Mouse (Mus musculus) cerebellum, adult 8-10 months (tissue): Measurements from ENCODE around the gene Armh3.
"Not testable (repeated sequence)": the region's sequence is repeated elsewhere in the genome, so short reads cannot be mapped to it uniquely, and the experiment has no call there.

Experiments
- DNase-seq: peaks from one replicate; pipeline ENCODE4 v3.0.0; 2022

Gene Armh3

DNA sequence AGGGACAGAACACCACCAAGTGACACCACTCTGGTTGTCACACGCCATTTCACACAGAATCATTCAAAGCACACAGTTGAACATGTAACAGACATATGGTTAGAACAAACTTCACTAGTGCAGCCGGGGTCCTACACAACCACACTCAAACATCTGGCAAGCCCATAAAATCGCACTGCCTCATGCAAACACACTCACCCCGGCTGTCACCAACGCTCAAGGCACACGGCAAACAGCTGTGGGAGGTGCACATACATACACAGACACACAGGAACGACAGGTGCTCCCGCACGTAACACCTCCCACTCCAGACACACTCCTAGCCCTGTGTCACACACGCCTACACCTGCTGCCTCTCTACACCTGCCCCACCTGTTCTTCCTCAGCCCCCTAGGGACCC lies 183.1 kb downstream of the Armh3 start:
- no peak for DNase-seq

DNA sequence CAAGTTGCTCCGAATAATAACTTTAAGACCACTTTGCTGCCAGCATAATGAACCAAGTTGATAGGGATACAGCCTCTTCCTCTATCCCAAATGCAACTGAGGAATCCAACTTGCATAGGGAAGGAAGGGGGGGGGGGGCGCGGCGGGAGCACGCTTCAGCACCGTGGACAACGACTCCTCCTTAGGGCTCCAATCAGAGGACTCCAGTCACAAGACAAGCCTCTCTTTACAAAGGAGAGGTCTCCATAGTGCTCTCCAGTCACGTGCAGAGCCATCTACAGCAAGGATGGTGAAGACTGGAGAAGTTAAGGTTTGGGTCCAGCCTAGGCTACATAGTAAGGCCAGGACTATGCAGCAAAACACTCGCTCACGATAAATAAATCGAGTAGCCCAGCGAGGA lies 184.5 kb downstream of the Armh3 start:
- DNase-seq: no peak

DNA sequence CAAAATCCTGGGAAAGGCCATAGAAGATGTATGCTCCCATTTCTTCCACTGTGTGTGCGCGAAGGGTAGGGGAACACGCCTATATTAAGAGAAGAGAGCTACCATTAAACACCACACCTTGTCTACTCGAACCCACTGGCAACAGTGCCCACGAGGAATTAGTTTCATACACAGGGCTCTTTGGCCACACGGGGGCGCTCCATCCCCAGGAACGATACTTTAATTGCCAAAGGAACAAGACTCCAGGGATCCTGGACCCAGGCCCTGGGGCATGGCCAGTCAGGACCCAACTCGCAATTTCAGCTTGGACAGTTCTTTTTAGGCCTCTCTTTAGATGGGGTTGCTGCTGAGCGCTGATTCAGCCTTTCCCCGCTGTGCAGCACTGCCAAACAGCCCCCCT lies 185.0 kb downstream of the Armh3 start:
- peak; percentile 85 for DNase-seq

DNA sequence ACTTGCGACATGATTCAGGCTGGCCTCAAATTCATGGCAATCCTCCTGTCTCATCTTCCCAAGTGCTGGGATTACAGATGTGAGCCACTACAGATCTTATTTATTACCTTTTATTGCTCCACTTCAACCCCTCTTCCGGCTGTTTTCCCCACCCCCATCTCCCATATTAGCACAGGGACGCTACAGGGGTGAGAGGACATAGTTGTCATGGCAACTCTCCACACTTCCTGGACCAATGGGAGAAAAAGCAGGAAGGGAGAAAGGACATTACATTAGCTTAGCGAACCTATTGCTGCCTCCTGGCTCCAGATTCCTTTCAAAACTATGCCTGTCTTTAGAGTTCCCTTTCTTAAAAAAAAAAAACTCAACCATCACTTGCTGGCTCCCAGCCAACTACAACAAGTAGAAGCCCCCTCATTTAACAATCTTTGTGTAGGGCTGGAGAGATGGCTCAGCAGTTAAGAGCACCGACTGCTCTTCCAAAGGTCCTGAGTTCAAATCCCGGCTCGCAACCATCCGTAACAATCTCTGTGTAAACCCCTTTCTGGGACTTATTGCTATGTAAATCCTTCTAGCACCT lies 185.5 kb downstream of the Armh3 start:
- DNase-seq: no peak

DNA sequence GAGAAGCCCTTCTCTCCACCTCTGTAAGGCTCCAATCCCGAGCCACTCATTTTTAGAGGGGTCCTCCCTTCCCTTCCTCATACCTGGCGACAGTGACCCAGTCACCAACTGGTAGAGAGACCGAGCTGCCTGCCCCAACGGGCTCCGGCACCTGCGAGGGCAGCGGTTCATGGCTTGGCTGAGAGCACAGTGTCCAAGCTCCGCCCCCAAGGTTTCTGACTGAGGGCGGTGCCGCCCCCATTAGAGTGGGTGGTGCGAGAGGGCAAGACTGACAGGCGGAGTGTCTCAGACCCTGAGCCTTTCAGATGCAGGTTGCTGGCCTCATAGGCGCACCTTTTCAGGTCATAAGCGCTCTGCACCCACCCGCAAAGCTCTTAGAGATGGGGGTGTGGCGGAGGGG lies 186.2 kb downstream of the Armh3 start:
- peak; percentile 21 for DNase-seq

DNA sequence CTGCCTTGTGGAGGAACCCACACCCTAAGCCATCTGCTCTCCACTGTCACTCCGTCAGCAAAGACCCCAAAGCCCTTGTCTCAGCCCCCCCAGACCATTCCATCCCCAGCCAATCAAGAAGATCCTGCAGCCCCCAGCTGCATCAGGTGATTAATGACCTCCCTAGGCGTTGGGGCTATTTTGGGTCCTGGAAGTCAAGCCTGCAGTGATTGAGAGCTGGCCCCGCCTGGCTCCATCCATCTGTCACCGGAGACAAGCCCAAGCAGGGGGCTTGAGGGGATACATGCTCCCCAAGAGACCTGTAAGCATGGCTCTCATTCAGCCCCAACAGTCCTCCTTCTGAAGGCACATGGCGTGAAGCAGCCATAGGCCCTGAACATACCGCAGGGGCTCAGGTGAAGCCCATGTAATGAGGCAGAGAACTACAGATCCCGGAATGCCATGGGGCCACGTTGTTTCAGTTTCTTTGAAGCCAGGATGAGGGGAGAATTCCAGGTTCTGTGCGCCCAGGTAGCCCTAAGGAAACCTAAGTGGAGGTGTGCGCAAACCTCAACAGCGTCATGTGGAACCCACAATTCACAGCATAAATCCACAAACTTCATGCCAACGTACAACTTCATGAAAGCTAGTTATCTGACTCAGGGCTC lies 187.1 kb downstream of the Armh3 start:
- no peak for DNase-seq

DNA sequence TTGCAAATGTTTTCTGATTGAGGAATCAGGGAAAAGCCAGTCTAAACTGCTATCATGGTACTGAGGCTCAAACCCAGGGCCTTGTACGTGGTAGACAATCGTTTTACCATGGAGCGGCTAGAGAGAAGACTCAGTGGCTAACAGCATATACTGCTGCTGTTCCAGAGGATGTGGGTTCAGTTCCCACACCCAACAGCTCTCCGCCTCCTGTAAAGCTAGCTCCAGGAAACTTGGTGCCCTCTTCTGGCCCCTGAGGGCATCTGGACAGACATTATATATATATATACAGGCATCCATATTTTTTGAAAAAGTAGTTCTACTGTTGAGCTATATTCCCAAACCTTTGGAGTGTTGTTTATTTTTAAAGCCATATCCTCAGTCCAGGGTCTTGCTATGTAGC lies 190.6 kb downstream of the Armh3 start:
- DNase-seq: no peak

DNA sequence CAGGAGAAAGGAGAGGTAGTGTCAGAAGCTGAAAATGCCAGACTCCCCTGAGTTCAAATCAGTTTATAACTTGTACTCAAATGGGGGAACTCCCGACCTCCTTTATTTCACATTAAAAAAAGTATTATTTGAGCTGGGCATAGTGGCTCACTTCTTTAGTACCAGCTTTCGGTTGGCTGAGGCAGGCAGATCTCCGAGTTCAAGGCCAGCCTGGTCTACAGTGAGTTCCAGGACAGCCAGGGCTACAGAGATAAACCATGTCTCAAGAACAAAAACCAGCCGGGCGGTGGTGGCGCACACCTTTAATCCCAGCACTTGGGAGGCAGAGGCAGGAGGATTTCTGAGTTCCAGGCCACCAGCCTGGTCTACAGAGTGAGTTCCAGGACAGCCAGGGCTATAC lies 192.5 kb downstream of the Armh3 start:
- not testable (repeated sequence) for DNase-seq

DNA sequence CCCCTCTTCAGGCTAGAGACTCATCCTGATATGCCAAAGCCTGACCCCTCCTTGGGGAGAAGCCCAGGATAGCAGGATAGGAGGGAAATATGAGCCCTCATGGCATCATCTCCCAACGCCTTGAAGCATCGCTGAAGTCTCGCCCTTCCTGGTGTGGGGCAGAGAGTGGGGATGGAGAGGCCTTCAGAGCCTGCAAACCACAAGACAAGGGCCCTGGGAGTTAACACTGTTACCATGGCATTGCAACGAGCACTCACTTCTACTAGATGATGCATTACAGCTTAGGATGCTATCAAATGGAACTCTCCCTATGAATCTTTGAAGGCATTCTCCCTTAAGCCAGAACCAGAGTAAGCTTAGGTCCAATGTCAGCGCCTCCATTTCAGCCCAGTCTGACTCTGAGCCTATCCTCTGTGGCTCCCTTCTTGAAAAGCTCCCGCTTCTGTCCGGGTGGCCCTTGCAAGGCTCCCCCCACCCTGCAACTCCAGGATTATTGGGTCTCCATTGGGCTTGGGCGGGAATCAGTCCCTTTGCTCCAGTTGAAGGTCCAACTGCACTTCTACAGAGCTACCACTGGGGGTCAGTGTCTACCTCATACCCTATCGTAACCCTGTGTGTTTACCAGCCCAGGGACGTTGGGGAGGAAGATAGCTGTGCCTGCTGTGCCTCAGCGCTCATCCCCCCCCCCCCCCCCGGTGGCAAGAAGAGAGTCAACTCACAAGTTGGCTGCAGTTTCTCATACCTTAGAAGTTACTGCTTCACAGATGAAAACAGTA lies 193.5 kb downstream of the Armh3 start:
- no peak for DNase-seq

DNA sequence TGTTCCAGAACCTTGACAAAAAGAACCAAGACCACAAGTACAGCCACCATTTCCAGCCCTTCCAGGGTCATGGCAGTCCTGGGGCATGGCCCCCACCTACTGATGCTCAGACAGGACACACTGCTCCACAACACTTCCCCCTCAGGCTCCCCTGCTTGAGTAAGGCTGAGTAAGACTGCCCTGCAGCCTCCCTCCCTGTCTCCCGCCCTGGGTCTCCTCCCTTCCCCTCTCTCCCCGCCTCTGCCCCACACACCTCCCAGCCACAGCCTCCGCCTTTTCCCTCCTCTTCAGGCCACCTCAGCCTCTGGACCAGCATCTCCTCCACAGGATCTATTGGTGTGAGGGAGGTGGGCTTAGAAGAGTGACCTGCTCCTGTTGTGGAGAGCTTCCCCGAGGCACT lies 194.9 kb downstream of the Armh3 start:
- no peak for DNase-seq

DNA sequence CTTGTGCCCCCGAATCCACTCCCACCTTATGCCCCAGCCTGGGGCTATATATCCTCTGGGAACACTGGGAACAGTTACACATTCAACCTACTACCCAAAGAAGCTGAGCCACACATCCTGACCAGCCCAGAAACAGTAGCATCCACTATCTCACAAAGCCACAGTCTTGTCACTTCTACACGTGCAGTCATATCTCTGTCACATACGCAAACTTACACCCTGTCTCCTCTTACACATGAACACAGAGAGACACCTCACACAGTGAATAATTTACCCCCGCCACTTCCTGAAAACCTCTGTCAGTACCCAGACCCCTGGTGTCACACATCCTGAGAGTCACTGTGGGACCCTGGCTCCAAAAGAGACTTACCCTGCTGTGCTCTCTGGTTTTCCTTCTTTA lies 195.6 kb downstream of the Armh3 start:
- DNase-seq: no peak

DNA sequence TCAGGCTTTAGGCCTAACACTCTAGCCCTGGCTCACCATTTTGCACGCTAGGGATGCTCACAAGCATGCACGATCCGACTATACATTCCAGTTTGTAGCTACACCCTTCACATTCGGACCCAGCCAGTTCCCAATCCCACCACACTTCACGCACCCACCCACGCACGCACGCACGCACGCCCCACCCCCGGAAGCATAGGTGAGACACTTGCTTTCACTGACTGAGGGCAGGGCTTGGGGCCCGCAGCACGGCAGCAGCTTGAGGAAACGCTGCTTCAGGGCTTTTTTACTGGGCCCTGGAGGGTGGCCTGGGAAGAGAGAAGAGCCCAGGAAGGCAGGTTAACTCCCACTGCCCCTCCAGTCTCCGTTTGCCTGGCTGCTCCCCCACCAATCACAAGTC lies 201.4 kb downstream of the Armh3 start:
- DNase-seq: no peak

DNA sequence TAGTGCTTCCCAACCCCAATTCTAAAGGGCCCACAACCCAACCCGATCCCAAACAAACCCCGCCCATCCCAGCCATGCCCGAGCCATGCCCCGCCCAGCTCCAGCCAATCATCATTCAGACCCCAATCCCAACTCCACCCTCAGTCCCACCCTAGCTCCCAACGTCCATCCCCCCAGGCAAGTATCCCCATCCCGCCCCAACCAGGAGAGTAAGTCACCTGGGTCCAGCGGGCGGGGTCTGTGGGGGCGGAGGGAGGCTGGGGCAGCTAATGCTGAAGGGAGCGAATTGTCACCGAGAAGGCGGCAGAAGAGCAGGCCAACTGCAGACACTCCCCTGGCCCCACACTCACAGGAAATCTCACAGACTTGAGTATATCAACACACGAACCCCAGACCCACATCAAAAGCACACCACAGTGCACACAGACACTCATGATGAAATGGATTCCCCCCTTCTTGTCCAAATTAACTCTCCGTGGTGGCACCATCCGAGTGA lies 202.2 kb downstream of the Armh3 start:
- no peak for DNase-seq

DNA sequence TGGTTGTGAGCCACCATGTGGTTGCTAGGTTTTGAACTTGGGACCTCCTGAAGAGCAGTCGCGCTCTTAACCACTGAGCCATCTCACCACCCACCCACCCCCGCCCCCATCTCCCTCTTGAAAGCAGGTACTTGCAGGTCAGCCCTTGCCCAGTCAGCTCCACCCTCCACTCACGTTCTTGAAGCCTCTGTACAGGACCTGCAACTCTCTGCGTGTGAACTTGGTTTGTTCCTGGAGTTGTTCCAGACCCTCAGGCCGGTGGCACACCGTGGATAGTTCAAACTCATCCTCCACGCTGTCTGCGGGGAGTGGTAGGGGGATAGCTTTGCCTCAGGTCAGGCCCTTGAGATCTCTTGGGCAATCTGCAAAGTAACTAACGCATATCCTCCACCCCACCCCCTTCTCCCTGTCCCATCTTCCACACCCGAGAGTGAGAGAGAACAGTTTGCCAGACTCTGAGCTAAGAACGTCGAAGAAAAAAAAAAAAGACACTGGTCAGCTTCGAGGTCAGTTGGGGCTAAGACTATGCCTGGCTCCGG lies 202.8 kb downstream of the Armh3 start:
- no peak for DNase-seq

DNA sequence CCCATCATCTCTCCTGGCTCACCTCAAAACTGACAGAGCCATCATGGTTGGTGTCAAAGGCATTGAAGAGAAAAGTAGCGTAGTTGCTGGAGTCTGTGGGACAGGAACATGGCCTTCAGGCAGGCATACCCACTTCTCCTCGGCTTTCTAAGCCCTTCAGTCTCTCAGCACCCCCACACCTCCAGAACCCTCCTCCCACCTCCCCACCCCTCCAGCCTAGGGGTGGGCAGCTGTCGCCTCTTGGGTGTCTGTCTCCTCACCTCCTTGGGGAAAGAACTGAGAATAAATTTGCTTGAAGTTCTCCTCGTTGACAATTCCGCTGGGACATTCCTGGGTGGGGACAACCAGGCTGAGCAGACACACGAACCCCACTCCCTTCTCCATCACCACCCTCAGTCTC lies 203.6 kb downstream of the Armh3 start:
- no peak for DNase-seq

DNA sequence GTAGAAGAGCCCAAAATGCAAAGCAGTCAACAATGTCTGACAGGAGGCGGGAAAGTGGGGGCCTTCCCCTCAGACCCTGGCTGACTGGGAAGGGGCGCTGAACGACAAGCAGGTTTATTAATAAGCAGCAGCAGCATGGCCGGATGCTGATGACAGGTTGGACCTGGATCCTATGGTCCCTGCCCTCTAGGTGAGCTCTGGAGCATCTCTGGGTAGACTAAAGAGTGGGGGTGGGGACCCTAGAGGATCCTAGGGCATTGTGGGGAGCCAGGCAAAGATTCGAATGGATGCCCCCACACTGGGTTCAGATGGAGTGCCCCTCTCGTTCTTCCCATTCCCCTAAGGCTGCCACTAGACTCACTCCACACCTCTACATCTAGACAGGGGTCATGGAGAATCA lies 205.9 kb downstream of the Armh3 start:
- no peak for DNase-seq

DNA sequence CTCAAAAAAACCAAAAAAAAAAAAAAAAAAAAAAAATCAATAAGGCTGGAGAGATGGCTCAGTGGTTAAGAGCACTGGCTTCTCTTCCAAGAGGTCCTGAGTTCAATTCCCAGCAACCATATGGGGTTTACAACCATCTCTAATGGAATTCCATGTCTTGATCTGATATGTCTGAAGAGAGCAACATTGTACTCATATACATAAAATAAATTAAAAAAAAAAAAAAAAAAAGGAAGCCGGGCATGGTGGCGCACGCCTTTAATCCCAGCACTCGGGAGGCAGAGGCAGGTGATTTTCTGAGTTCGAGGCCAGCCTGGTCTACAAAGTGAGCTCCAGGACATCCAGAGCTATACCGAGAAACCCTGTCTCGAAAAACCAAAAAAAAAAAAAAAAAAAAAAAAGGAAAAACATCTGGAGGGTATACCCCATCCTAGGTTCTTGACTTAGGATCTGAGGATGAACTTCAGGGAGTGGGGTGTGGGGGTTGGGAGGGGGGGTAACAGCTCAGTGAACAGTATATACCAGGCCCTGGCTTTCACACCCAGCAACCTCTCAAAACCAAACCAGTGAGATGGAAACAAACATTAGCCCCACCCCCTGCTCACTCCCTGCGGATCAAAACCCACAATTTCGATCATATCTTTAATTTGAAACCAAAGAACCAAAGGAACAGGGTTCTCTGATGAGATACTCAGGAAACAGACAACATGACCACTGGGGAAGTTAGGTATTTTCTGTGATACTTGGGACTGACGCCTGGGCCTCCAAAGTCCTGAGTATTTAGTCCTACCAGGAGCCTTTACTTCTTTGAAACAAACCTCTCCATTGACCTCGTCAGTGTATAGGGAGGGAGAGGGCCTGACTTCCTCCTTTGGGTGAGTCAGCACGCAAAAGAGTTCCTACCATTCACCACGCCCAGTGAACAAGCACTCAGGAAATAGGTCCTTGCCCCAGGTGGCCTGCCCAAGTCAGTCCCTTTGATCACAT lies 208.1 kb downstream of the Armh3 start:
- DNase-seq: no peak

DNA sequence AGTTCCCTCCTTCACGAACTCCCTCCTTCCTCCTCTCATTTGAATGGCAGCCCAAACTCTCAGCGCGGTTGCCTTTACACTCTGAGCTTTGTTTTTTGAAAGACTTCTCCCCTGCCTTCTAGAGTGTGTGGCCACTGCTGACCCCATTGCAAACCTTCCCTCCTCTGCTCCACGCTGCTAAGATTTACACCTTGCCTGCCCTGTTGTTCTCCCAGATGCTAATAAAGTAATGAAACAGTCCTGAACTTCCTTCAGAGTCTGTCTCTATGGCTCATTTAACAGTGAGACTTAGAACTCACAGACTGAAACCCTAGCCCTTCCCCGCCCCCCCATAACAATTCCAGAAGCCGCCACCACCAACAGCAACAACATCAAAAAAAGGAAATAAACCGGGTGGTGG lies 208.9 kb downstream of the Armh3 start:
- DNase-seq: no peak

DNA sequence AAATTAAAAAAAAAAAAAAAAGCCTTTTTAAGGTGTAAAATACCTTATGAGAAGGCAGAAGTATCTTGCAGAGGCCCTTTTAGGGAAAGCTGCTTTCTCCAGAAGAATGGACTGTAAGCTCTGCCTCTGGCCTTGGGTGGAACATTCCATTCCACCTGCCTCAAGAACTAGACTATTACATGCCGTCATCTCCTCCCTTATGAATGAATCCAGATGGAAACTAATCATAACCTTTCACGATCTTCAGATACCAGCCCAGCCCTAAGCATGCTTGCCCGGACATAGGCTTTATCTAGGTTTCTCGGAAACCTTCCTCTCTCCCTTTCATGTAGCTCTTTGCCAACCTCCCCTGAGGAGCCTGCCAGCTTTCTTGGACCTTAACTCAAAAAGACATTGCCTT lies 210.0 kb downstream of the Armh3 start:
- no peak for DNase-seq

DNA sequence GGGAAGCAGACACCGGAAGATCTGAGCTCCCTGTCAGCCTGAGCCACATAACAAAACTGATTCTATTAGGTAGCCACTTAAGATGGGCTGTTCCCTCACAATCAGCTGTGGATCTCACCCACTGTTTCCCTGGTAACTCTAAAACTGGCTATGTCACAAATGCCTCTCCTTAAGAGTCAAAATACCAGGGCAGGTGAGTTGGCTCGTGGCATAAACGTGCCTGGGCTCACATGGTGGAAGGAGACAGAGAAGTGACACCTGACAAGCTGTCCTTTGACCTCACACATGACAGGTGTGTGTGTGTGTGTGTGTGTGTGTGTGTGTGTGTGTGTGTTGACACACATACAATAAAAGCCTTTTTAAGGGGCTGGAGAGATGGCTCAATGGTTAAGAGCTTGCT lies 210.8 kb downstream of the Armh3 start:
- no peak for DNase-seq

DNA sequence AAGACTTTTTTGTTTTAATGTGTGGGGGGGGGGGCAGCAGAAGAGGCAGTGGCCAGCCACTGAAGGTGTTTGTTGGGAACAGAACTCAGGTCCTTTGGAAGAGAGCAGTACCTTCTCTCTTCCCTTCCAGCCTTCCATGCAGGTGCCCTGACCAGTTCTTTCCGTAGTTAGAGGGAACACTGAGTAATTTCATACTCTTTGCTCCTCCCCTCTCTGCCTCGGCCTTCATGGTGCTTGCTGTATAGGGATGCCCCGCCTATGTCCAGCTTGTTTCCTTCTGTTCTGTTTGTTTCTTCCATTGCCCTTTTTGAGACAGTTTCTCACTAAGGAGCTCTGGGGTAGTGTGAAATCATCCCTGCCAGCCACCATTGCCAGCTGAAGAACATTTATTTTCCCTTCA lies 212.8 kb downstream of the Armh3 start:
- DNase-seq: no peak

DNA sequence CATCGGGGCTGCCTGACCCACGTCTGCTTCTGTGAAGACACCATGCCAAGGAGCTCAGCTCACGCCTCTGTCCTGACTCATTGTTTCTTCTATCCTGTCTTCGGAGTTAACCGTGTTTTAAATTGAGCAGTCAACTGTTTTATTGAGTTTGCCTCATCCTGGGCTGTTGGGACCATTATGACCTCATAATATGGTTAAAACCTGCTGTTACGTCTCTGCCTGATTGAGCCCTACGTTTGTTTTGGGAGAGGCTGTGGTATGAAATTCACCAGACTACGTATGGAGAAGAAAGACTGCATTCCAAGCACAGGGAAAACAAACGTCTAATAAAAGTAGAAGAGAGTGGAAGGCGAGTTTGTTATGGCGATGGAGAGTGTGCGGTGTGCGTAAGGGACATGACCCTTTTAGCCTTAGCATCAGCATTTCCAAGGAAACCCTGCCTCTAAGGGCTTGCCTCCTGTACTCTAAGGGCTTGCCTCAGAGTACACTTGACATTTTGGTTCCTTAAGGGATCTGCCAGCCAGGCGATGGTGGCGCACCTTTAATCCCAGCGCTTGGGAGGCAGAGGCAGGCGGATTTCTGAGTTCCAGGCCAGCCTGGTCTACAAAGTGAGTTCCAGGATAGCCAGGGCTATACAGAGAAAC lies 214.2 kb downstream of the Armh3 start:
- DNase-seq: peak; percentile 26
